Mouse (Mus musculus) hindbrain, embryonic 10.5 days (tissue): ENCODE results near the gene Abhd11. TPM values are rescaled to one million over a fixed set of nuclear protein-coding genes. Genes with fewer than 3 reads are reported as not detected.
A peak's percentile ranks its signal among the peaks of the same experiment; 100 is the strongest.
"Not testable (repeated sequence)": the region's sequence is repeated elsewhere in the genome, so short reads cannot be mapped to it uniquely, and the experiment has no call there.

Experiments
- DNase-seq: peaks from one replicate; pipeline ENCODE4 v3.0.0-alpha.2; 2017; ENCODE audit warnings: low spot score
- H3K27ac ChIP-seq: fragments of 300-500 bp; sonication (generic); 2 replicates; pipeline ENCODE4 v1.5.1; 2016; ENCODE audit warnings: mild to moderate bottlenecking, moderate library complexity
- H3K27me3 ChIP-seq: fragments of 300-500 bp; sonication (generic); 2 replicates; pipeline ENCODE4 v1.6.1; 2016; ENCODE audit warnings: mild to moderate bottlenecking; ENCODE audit not compliant: poor library complexity, insufficient read depth, severe bottlenecking
- H3K36me3 ChIP-seq: fragments of 300-500 bp; sonication (generic); 2 replicates; pipeline ENCODE4 v1.6.1; 2016; ENCODE audit warnings: mild to moderate bottlenecking, moderate library complexity
- H3K4me1 ChIP-seq: fragments of 300-500 bp; sonication (generic); replicated peaks from 2 replicates; pipeline ENCODE4 v1.6.1; 2016; ENCODE audit warnings: mild to moderate bottlenecking
- H3K4me3 ChIP-seq: fragments of 300-500 bp; sonication (generic); 2 replicates; pipeline ENCODE4 v1.5.1; 2016; ENCODE audit warnings: mild to moderate bottlenecking, moderate library complexity
- H3K9me3 ChIP-seq: fragments of 300-500 bp; sonication (generic); 2 replicates; pipeline ENCODE4 v1.6.1; 2016; ENCODE audit warnings: mild to moderate bottlenecking, moderate library complexity
- WGBS: fragments of 180-500 bp; shearing (Covaris S2); methylation state at CpG from one replicate; pipeline ENCODE4 v1.1.7; 2016; 5-methylcytosine and 5-hydroxymethylcytosine counted together
- polyA plus RNA-seq: library from polyadenylated mRNA; unstranded; fragments of >200 nt; fragmentation: Nextera tagmentation; extraction: Ambion mirVana; gene quantifications from 2 replicates; pipeline ENCODE4 v1.2.1, GENCODE M21; 2016

Abhd11 gene
- polyA plus RNA-seq, 1 experiment from 2014 or later: 43.6 TPM

- peak overlapping the region; percentile 64 for H3K27ac ChIP-seq
- 0 out of 2 replicates have a peak, but pooled peaks cover 5% of the 10 kb centered on the region for H3K27me3 ChIP-seq
- 45% methylated on average over 6 of the region's 6 CpGs for WGBS
These were observed 31.1 kb downstream of the Abhd11 start for GRCm38 (mm10) chr5:135040059-135040458.

GRCm38 (mm10) chr5:135040777-135041176 is 31.8 kb downstream of the Abhd11 start:
- H3K27me3 ChIP-seq: 0 out of 2 replicates have a peak, but pooled peaks cover 5% of the 10 kb centered on the region
- H3K27ac ChIP-seq: peak overlapping the region; percentile 64; the same call in 1 of the 2 replicates
- no peaks in the 10 kb centered on the region for H3K9me3 ChIP-seq
- H3K36me3 ChIP-seq: peaks cover 53% of the 10 kb centered on the region
- peaks cover 33% of the 10 kb centered on the region for H3K4me1 ChIP-seq
- H3K4me3 ChIP-seq: no peak overlapping the region
- DNase-seq: no peak
- 75% methylated on average over 11 of the region's 11 CpGs for WGBS

More at GRCm38 (mm10) chr5:135040059-135040458, 31.1 kb downstream of the Abhd11 start:
- peaks cover 33% of the 10 kb centered on the region for H3K4me1 ChIP-seq
- no peak overlapping the region for H3K4me3 ChIP-seq
- DNase-seq: no peak
- peaks cover 45% of the 10 kb centered on the region for H3K36me3 ChIP-seq
- no peaks in the 10 kb centered on the region for H3K9me3 ChIP-seq

- Histone ChIP-seq H3K4me1 (peaks cover 33% of the 10 kb centered on the region), H3K4me3 (peak overlapping the region; percentile 35), H3K27ac (no peak overlapping the region), H3K36me3 (peaks cover 54% of the 10 kb centered on the region), H3K27me3 (0 out of 2 replicates have a peak, but pooled peaks cover 5% of the 10 kb centered on the region), H3K9me3 (no peaks in the 10 kb centered on the region)
- no peak for DNase-seq
- 26% methylated on average over 21 of the region's 21 CpGs for WGBS
These were observed 33.3 kb downstream of the Abhd11 start for GRCm38 (mm10) chr5:135042105-135042788.

DNA sequence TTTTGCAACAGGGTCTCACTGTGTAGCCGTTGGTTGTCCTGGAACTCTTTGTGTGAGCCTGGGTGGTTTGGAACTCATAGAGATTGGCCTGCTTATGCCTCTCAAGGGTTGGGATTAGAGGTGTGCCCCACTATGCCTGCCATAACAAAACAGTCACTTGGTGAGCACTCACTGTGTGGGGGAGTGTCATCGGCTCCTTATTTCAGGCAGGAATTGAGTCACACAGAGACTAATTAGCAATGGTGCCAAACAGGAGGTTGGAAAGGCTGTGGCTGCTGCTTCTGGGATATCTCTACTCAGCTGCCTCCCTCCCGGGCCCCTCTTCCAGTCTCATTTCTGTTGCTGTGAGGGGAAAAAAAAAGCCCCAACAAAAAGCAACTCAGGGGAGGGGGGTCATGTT is 35.6 kb downstream of the Abhd11 start:
- peaks cover 27% of the 10 kb centered on the region for H3K4me1 ChIP-seq
- H3K27me3 ChIP-seq: 0 out of 2 replicates have a peak, but pooled peaks cover 5% of the 10 kb centered on the region
- WGBS: 89% methylated on average over 3 of the region's 3 CpGs
- H3K36me3 ChIP-seq: peaks cover 46% of the 10 kb centered on the region
- H3K9me3 ChIP-seq: no peaks in the 10 kb centered on the region
- H3K4me3 ChIP-seq: no peak overlapping the region
- no peak for DNase-seq
- H3K27ac ChIP-seq: no peak overlapping the region

- no peak overlapping the region for H3K27ac ChIP-seq
- 94% methylated on average over 5 of the region's 5 CpGs for WGBS
- no peak for DNase-seq
- H3K36me3 ChIP-seq: peaks cover 70% of the 10 kb centered on the region
- no peak overlapping the region for H3K4me3 ChIP-seq
- no peaks in the 10 kb centered on the region for H3K4me1 ChIP-seq
- no peaks in the 10 kb centered on the region for H3K9me3 ChIP-seq
- no peaks in the 10 kb centered on the region for H3K27me3 ChIP-seq
These were observed 39.6 kb downstream of the Abhd11 start for GRCm38 (mm10) chr5:135048539-135048938.

DNA sequence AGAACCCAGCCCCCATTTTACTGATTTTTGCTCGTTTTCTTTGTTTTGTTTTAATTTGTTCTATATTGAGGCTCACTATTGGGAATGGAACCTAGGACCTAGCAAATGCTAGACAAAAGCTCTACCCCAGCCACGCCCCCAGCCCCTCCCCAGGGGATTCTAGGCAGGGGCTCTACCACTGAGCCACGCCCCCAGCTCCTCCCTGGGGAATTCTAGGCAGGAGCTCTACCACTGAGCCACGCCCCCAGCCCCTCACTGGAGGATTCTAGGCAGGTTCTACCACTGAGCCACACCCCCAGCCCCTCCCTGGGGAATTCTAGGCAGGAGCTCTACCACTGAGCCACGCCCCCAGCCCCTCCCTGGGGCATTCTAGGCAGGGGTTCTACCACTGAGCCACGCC is 40.3 kb downstream of the Abhd11 start:
- DNase-seq, H3K27me3 ChIP-seq, H3K4me1 ChIP-seq, H3K27ac ChIP-seq, H3K4me3 ChIP-seq, H3K9me3 ChIP-seq: not testable (repeated sequence)
- peaks cover 75% of the 10 kb centered on the region for H3K36me3 ChIP-seq
- WGBS: 88% methylated on average over 6 of the region's 6 CpGs

DNA sequence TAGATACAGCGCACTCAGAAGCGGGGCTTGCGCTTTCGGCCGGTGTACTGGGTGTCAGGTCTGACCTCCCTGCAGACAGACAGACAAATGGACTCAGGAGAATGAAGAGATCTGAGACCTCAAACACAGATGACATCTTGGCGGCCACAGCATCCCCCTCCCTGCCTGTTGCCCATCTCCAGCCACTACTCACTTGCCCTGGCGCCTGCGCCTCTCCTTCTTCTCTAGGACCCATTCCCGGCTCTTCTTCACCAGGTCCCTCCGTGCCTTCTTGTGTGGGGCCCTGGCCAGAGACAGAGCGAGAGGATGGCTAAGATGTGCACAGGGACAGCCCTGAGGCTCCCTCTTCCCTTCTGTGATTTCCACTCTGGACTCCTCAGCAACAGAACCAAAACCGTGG is 44.4 kb downstream of the Abhd11 start:
- H3K27me3 ChIP-seq: no peaks in the 10 kb centered on the region
- H3K4me1 ChIP-seq: no peaks in the 10 kb centered on the region
- DNase-seq: no peak
- H3K36me3 ChIP-seq: peaks cover 96% of the 10 kb centered on the region
- 93% methylated on average over 12 of the region's 12 CpGs for WGBS
- H3K27ac ChIP-seq: no peak overlapping the region
- H3K4me3 ChIP-seq: no peak overlapping the region
- no peaks in the 10 kb centered on the region for H3K9me3 ChIP-seq

Other genes starting within 250 kb of the Abhd11 start
- gene Tmem270, start 102.4 kb upstream of the Abhd11 start, polyA plus RNA-seq: not detected in 2 replicates
- gene Cldn13, start 93.6 kb upstream of the Abhd11 start, polyA plus RNA-seq: 2.8 and 3.9 TPM in 2 replicates
- gene Mettl27, start 76.8 kb upstream of the Abhd11 start, polyA plus RNA-seq: 12.0 and 12.6 TPM in 2 replicates
- gene Cldn4, start 62.2 kb upstream of the Abhd11 start, polyA plus RNA-seq: 9.9 and 11.0 TPM in 2 replicates
- gene Cldn3, start 22.9 kb upstream of the Abhd11 start, polyA plus RNA-seq: 7.9 and 16.3 TPM in 2 replicates
- gene Stx1a, start 14.3 kb downstream of the Abhd11 start, polyA plus RNA-seq: 17.0 and 20.5 TPM in 2 replicates
- 24.5 and 30.4 TPM in 2 replicates for gene Dnajc30, start 55.0 kb downstream of the Abhd11 start, polyA plus RNA-seq
- gene Bud23, start 55.8 kb downstream of the Abhd11 start, polyA plus RNA-seq: 155 and 160 TPM in 2 replicates
- 8.6 and 19.2 TPM in 2 replicates for gene Vps37d, start 69.1 kb downstream of the Abhd11 start, polyA plus RNA-seq
- gene Mlxipl, start 80.7 kb downstream of the Abhd11 start, polyA plus RNA-seq: 1.7 and 2.8 TPM in 2 replicates
- gene Tbl2, start 140.5 kb downstream of the Abhd11 start, polyA plus RNA-seq: 20.0 and 23.7 TPM in 2 replicates
- 45.7 and 46.1 TPM in 2 replicates for gene Bcl7b, start 159.1 kb downstream of the Abhd11 start, polyA plus RNA-seq
- gene Baz1b, start 178.1 kb downstream of the Abhd11 start, polyA plus RNA-seq: 41.1 and 53.8 TPM in 2 replicates
- gene Fzd9, start 242.1 kb downstream of the Abhd11 start, polyA plus RNA-seq: 9.8 and 12.1 TPM in 2 replicates